Mouse (Mus musculus) E14TG2a.4 (cell line): ENCODE results near the gene Hmgcl.
A peak's percentile ranks its signal among the peaks of the same experiment; 100 is the strongest.

Source experiments
- H3K27me3 ChIP-seq: 2 replicates; pipeline ENCODE4 v1.6.1; 2014; ENCODE audit warnings: low read length, control low read depth; ENCODE audit not compliant: insufficient read depth
- H3K36me3 ChIP-seq: 2 replicates; pipeline ENCODE4 v1.6.1; 2014; ENCODE audit warnings: low read length, control low read depth; ENCODE audit not compliant: insufficient read depth
- H3K4me1 ChIP-seq: replicated peaks from 2 replicates; pipeline ENCODE4 v1.6.1; 2014; ENCODE audit warnings: low read depth, low read length, control low read depth
- H3K4me3 ChIP-seq: replicated peaks from 2 replicates; pipeline ENCODE4 v1.5.1; 2014; ENCODE audit warnings: mild to moderate bottlenecking, low read length
- H3K9me3 ChIP-seq: 2 replicates; pipeline ENCODE4 v1.6.1; 2014; ENCODE audit warnings: low read length, control low read depth
- CTCF ChIP-seq: conservative IDR thresholded peaks from 2 replicates; pipeline ENCODE4 v1.5.1; 2014; ENCODE audit warnings: low read length
- NANOG ChIP-seq: IDR thresholded peaks from 2 replicates; pipeline ENCODE4 v1.6.1; 2014; ENCODE audit warnings: borderline replicate concordance, low read length, mixed read lengths
- POU5F1 ChIP-seq: IDR thresholded peaks from 2 replicates; pipeline ENCODE4 v1.6.1; 2014; ENCODE audit warnings: low read length, borderline replicate concordance

The Hmgcl gene

GRCm38 (mm10) chr4:135981524-135982063, 35.3 kb downstream of the Hmgcl start:
- H3K9me3 ChIP-seq: no peaks in the 10 kb centered on the region
- no peak for TF ChIP-seq POU5F1
- no peak for TF ChIP-seq NANOG
- no peak for TF ChIP-seq CTCF
- H3K4me1 ChIP-seq: peaks cover 37% of the 10 kb centered on the region

GRCm38 (mm10) chr4:135984556-135984955, 38.3 kb downstream of the Hmgcl start:
- no peaks in the 10 kb centered on the region for H3K9me3 ChIP-seq
- no peak overlapping the region for H3K4me3 ChIP-seq
- no peak for TF ChIP-seq CTCF
- TF ChIP-seq POU5F1: no peak
- no peak for TF ChIP-seq NANOG
- peaks cover 37% of the 10 kb centered on the region for H3K4me1 ChIP-seq
- no peaks in the 10 kb centered on the region for H3K27me3 ChIP-seq
- H3K36me3 ChIP-seq: peaks cover 44% of the 10 kb centered on the region

More at GRCm38 (mm10) chr4:135981524-135982063, 35.3 kb downstream of the Hmgcl start:
- peaks cover 63% of the 10 kb centered on the region for H3K36me3 ChIP-seq
- H3K27me3 ChIP-seq: no peaks in the 10 kb centered on the region
- no peak overlapping the region for H3K4me3 ChIP-seq

- Histone ChIP-seq H3K9me3 (no peaks in the 10 kb centered on the region), H3K4me3 (no peak overlapping the region), H3K27me3 (no peaks in the 10 kb centered on the region), H3K4me1 (peaks cover 37% of the 10 kb centered on the region), H3K36me3 (peaks cover 44% of the 10 kb centered on the region)
- TF ChIP-seq NANOG: no peak
- TF ChIP-seq POU5F1: no peak
- no peak for TF ChIP-seq CTCF
These were observed 38.9 kb downstream of the Hmgcl start for GRCm38 (mm10) chr4:135985193-135985592.

GRCm38 (mm10) chr4:135985769-135986168, 39.5 kb downstream of the Hmgcl start:
- TF ChIP-seq NANOG (no peak), CTCF (no peak), POU5F1 (no peak)
- H3K9me3 ChIP-seq: no peaks in the 10 kb centered on the region
- peaks cover 43% of the 10 kb centered on the region for H3K36me3 ChIP-seq
- peak overlapping the region; percentile 99 for H3K4me3 ChIP-seq
- no peaks in the 10 kb centered on the region for H3K27me3 ChIP-seq
- peaks cover 37% of the 10 kb centered on the region for H3K4me1 ChIP-seq

- Histone ChIP-seq H3K36me3 (peaks cover 38% of the 10 kb centered on the region), H3K4me1 (peaks cover 37% of the 10 kb centered on the region), H3K9me3 (peaks cover under 1% of the 10 kb centered on the region; the same call in 1 of the 2 replicates), H3K4me3 (peak overlapping the region; percentile 99), H3K27me3 (no peaks in the 10 kb centered on the region)
- TF ChIP-seq POU5F1 (no peak), CTCF (no peak), NANOG (no peak)
These were observed 40.2 kb downstream of the Hmgcl start for GRCm38 (mm10) chr4:135986301-135986942.

GRCm38 (mm10) chr4:135986943-135987710, 40.9 kb downstream of the Hmgcl start, which contains the start of gene Pithd1:
Gene Pithd1, minus strand, starts transcription at chr4:135987264.
- H3K27me3 ChIP-seq: no peaks in the 10 kb centered on the region
- TF ChIP-seq NANOG (no peak), CTCF (no peak), POU5F1 (no peak)
- peaks cover 32% of the 10 kb centered on the region for H3K36me3 ChIP-seq
- peaks cover 4% of the 10 kb centered on the region; the same call in 1 of the 2 replicates for H3K9me3 ChIP-seq
- H3K4me3 ChIP-seq: peak within 1 kb of the TSS; percentile 99
- H3K4me1 ChIP-seq: peaks cover 33% of the 10 kb centered on the region

GRCm38 (mm10) chr4:135987714-135988113, 41.5 kb downstream of the Hmgcl start:
- TF ChIP-seq POU5F1 (no peak), CTCF (no peak), NANOG (no peak)

GRCm38 (mm10) chr4:135993941-135994340, 47.7 kb downstream of the Hmgcl start:
- H3K9me3 ChIP-seq: peaks cover 11% of the 10 kb centered on the region
- H3K4me1 ChIP-seq: no peaks in the 10 kb centered on the region
- H3K27me3 ChIP-seq: no peaks in the 10 kb centered on the region
- TF ChIP-seq POU5F1: no peak
- no peak for TF ChIP-seq CTCF
- no peak for TF ChIP-seq NANOG
- no peak overlapping the region for H3K4me3 ChIP-seq
- H3K36me3 ChIP-seq: no peaks in the 10 kb centered on the region

More at GRCm38 (mm10) chr4:135987714-135988113, 41.5 kb downstream of the Hmgcl start:
- peak overlapping the region; percentile 99 for H3K4me3 ChIP-seq
- H3K4me1 ChIP-seq: peaks cover 31% of the 10 kb centered on the region
- H3K27me3 ChIP-seq: no peaks in the 10 kb centered on the region
- peaks cover 4% of the 10 kb centered on the region; the same call in 1 of the 2 replicates for H3K9me3 ChIP-seq
- peaks cover 30% of the 10 kb centered on the region for H3K36me3 ChIP-seq
